7 mouse cellular contexts compared by ENCODE assay signal in genomic region chr17:63499636-63500155, GRCm38 (mm10). TPM values are rescaled to one million over a fixed set of nuclear protein-coding genes. Genes with fewer than 3 reads are reported as not detected.
DNase-seq lines count a peak whose midpoint lies in the region; ATAC-seq lines count a peak whose summit lies in the region.

Gene Fbxl17, minus strand, starts transcription at chr17:63500017.

- peak; percentile 79 to 91 for DNase-seq in adrenal gland, adult (ENCODE audit: inconsistent age in 2 of 2, low spot score in 1 of 2)
- DNase-seq in gastrocnemius, adult 8-10 months (ENCODE audit: low spot score in 2 of 2): peak; percentile 44 to 51
- DNase-seq in left cerebral cortex, postnatal 25 days (ENCODE audit: low spot score in 2 of 2): peak; percentile 62 to 75
- peak; percentile 67 for DNase-seq in right cerebral cortex, postnatal 14 days

- ATAC-seq in common myeloid progenitor, adult 5-6 weeks (replicated peaks; ENCODE audit: low read depth, poor library complexity, severe bottlenecking): no peak; the same call in 1 of the 2 replicates
- peak; percentile 26 for ATAC-seq in inflammation-experienced regulatory T-cells, adult 6 months
- peak; percentile 22 for ATAC-seq in megakaryocyte-erythroid progenitor cell, adult 5-6 weeks (replicated peaks; ENCODE audit: low FRiP score, low TSS enrichment, poor library complexity, severe bottlenecking)

- intact Hi-C loops in left cerebral cortex, postnatal 25 days (cut with DNase I): no loop called here

RNA-seq across cellular contexts. Expression of gene Fbxl17, which starts in this region (rescaled TPM):
- 7.7 and 11.5 TPM in 2 replicates for total RNA-seq in common myeloid progenitor, adult 5-6 weeks (2017)
- total RNA-seq in gastrocnemius, adult 8-10 months (2022): 10 to 100 TPM; 46.7 to 63.6 (median 51.9) TPM
- 10 to 100 TPM in 1 of 3 experiments, 1 to 10 TPM in 2; 6.2 to 10.4 (median 6.8) TPM for polyA plus RNA-seq in inflammation-experienced regulatory T-cells, adult 6 months (2017; shearing (Covaris generic))
- 10 to 100 TPM; 59.2 to 62.4 TPM for total RNA-seq in left cerebral cortex, postnatal 25 days (2021)
- total RNA-seq in megakaryocyte-erythroid progenitor cell, adult 5-6 weeks (2014; fragmentation: Nextera tagmentation): 5.2 and 12.5 TPM in 2 replicates
- total RNA-seq in megakaryocyte-erythroid progenitor cell, adult 5-6 weeks (2017): 3.7 and 7.6 TPM in 2 replicates
